Mouse (Mus musculus): ENCODE measurements around the gene Mrpl57.

Gene Mrpl57

DNA sequence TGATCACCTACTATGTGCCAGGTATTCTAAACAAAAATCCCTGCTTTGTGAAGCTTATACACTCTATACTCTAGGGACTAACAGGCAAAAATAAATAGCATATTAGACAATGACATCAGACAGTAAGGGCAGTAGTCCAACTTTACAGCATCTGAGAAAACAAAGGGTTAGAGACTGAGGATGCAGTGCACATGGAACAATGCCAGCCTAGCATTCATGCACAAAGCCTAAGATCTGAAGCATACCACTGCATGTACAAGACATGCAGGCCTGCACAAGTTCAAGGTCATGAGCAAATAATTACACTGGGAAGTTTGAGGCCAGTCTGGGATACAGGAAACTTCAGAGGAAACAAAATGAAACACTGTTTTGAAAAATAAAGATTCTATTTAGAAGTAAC, 33.5 kb downstream of the Mrpl57 start:
- no peak for DNase-seq (ENCODE audit: low spot score)

DNA sequence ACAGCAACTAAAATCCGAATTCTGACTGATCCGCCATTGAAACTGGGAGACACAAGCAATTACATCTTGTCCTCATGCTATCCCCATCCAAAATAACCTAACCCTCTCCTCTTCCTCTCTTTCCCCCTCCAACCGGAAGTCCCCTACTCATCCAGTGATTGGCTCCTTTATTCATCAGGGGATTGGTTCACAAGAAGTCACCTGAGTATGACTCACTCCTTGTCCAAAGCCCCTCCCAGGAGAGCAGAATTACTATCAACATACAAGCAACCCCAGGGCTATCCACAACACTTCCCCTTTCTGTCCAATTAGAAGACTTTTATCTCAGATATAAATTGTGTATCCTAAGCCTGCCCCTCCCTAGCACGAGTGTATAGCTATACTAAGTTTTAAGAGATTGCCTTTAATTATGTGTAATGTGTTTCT, 36.0 kb downstream of the Mrpl57 start:
- no peak for DNase-seq (ENCODE audit: low spot score)

DNA sequence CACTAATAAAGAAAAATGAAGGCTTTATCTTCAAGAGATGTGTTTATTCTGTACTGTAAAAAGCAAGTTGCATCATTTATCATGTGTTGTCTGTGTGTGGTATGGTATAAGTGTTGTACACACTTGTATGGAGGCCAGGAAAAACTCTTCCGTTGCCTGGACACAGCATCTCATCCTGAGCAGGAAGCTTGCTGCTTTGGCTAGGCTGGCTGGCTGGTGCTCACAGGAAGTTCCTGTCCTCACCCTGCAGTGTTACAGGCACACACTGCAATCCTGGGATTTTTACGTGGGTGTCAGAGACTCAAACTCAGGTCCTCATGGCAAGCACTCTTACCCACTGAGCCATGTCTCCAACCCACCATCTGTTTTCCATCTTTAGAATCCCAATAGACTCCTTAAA, 37.1 kb downstream of the Mrpl57 start:
- DNase-seq (ENCODE audit: low spot score) = no peak

DNA sequence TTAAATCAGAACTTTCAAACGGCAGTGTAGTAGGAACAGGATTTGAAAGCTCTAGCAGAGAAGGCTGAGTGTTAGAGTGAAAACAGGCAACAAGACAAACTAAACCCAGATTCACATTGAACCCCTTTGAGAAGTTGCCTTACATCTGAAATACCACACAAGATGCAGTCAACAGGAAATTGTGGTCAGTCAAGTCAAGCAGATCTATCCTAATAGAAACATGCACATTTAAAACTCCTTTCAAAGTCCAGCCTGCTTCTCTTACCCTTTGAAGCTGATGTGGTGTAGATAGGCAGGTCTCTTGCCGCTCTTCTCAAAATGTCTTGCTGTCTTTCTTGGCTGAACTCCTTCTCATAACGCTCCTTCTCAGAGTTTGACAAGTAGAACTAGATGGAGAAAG, 39.2 kb downstream of the Mrpl57 start:
- DNase-seq (ENCODE audit: low spot score) = no peak

DNA sequence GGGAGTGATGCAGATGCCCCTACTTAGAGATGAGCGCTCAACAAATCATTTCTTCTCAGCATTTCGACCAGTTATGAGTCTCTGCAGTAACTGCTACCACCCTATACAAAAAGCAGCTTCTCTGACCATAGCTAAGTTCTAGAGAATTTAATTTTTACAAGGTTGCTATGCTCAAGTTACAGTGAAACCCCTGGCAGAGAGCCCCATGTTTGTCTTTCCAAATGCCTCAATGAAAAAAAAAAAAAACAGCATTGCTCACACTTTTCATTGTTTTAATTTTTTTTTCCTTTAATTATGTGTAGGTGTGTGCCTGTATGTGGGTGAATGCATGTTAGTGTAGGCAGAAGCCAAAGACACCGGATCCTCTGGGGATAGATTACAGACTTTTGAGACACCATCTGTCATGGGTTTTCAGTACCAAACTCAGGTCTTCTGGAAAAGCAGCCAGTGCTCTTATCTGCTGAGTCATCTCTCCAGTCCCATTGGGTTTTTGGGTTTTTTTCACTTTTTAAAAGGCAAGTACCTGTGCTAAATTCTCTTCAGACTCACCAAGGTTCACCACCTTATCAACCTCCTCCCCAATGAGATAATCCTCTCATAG, 40.7 kb downstream of the Mrpl57 start:
- DNase-seq (ENCODE audit: low spot score) = no peak

DNA sequence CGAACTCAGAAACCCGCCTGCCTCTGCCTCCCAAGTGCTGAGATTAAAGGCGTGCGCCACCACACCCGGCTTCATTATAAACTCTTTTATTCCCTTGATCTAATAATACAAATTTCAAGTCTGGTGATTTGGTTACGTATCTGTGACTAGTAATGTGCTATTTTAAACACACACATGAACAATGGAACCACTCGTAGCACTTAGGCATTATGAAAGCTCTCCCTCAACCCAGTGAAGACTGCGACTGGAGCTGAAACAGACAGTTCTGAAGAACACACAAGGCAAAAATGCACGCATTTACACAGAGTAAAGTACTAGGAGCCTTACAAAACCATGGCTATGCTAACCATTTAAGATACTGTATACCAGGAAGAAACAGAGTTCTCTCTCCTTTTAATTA, 51.9 kb downstream of the Mrpl57 start:
- DNase-seq (ENCODE audit: low spot score) = no peak
